Mouse (Mus musculus) heart, adult 9 months (tissue): ENCODE results near the gene Irgc1.

ENCODE experiments used
- DNase-seq, 2 experiments: peaks; one replicate each; pipeline ENCODE4 v3.0.0; 2022; ENCODE audit warnings: low spot score in 2 of 2

Gene Irgc1

DNA sequence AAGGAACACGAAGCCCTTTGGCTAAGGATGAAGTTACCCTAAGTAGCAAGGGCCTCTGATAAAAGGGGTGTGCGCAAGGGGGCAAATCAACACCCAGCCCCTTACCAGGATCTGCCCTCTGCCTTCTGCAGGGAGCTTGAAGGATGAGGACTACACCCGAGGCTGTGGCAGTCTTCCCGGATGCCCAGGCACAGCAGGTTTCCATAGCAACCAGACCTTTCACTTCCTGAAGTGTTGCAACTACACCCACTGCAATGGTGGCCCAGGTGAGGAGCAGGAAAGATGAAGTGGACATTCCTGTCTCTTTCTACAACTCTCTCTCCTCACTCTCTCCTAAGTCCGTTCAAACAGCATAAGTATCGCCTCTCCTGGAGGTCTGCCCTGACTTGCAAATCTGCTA is 20.3 kb upstream of the Irgc1 start:
- no peak for DNase-seq

DNA sequence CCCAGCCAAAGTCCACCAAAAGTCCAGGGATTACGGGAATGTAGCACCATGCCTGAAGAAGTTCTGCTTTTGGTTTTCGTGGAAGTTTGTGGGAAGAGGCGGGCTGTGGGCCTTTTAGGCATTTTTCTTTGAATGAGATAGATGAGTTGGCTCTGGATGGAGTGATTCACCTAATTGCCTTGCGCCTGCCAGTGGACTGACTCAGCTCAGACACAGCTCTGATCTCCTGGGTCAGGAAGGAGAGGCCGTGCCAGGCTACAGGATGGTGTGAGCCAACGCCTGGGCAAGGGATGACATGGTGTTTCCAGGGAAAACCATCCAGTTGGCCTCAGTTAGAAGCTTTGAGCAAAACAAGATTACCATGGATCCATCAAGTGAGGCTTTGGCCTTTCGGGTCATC is 18.3 kb upstream of the Irgc1 start:
- DNase-seq: no peak

DNA sequence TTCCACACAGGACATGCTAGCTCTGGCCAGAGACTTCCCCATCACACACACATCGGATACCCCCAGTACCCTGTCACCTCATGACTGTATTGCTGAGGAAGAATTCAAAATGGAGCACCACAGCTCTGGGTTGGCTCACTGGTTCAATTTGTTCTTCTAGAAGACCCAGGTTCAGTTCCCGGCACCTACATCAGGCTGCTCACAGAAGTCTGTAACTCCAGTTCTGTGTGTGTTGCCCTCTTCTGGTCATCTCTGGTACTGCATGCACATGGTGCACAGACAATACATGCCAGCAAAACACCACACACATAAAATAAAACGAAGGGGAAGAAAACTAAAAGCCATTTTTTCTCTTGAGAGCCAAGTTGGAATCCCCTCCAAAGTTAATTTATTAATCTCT is 17.0 kb upstream of the Irgc1 start:
- DNase-seq: no peak

DNA sequence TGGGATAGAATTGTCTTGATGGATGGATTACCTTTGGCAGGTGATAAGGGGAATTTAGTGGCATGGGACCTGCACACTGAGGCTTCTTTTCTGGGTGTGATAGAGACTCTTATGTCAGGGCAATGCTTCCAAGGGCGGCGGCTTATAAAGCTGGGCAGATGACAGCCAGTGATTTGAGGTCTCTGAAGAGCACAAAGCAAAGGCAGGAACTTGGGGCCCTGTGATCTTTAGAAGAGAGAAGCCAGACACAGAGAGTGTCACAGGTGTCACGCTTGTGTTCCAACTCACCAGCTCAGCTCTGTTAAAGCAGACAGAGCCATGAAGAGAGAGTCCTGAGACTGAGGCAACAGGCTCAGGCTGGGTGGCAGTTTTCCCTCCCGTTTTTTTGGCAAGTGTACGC is 15.8 kb upstream of the Irgc1 start:
- no peak for DNase-seq

DNA sequence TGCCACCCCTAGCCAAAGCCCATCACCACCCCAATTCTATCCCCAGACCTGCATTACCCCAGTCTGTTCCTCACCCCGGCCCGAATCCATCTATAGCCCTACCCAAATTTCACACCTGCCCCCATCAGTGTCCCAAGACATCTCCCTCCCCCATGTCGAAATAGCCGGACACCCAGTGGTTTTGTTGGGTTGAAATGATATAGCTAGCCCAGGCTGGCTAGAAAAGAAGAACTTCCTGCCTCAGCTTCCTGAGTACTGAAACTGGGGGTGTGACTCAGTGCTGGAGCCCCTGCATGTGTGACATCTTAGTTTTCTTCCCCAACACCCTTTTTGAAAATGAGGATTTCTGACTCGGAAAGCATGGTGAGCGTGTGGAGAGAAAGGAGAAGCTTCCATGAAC is 14.7 kb upstream of the Irgc1 start:
- DNase-seq: no peak

DNA sequence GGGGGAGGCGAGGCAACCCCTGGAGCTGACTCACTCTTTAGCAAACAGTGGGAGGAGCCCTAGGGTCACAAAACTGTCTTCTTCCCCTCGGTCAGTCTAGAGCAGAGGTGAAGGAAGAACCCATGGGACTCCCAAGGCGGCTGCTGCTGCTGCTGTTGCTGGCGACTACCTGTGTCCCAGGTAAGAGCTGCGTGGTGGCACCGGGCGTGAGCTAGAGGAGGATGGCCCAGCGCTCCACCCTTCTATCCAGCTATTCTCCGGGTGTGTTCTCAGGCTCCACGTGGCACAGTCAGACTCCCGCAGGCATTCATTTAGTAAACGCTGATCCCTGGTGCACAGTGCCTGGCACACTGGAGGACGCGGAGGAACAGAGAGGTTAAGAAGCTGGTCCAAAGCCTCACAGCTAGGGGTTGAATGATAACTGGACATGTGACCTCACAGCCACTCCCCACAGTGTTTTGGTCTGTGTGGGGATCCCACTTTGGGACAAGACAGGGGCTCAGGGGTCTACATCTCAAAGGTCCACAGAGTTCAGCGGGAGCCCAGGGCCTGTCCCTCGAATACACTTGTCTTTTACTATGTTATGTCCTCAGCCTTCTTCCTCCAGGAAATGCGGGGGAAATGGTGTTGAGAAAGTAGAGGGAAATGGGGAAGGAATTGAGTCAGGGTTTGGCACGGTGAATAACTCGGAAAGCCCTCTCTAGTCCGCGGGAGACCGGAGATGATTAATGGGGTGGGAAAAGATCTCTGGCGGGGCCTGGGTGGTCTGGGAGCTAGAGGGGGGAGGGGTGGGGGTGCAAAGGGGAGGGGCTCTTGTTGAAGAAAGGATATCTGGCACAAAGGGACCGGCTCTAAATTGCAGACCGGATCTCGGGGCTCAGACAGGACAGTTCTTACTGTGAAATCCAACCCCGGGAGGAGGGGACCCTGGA is 10.6 kb upstream of the Irgc1 start, which contains the start of gene Plaur:
Plaur (plus strand) TSS at position 97 of the 932 bp plus-strand sequence.
- peak; percentile 65 to 73 for DNase-seq

DNA sequence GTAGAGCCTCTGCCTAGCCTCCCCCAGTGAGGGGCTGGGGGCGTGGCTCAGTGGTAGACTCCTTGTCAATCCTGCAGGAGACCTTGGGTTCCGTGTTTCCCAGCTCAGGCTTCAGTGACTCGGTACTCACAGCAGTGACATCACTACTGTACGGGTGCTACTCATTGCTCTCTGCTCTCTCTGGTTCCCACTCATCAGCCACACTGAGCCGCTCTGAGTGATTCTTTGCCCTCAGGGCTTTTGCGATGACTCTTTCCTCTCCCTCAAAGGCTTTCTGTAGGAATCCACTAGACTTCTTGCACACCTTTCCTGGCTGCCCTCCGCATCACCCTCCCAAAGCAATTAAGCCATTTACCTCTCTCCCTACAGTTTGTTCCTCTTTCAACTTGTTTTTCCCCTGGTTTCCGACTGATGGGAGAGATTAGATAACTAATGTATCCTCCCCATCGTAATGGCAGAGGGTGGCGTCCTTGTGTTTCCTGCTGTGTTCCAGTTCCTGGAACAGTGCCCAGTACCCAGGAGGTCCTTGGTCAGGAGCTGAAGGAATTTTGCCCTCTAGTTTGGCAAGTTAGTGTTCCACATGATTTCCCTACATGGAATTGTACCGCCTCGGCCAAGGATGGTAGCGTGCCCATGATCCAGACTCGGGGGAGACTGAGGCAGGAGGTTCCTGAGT is 9.4 kb upstream of the Irgc1 start:
- DNase-seq: peak; percentile 36 to 38

DNA sequence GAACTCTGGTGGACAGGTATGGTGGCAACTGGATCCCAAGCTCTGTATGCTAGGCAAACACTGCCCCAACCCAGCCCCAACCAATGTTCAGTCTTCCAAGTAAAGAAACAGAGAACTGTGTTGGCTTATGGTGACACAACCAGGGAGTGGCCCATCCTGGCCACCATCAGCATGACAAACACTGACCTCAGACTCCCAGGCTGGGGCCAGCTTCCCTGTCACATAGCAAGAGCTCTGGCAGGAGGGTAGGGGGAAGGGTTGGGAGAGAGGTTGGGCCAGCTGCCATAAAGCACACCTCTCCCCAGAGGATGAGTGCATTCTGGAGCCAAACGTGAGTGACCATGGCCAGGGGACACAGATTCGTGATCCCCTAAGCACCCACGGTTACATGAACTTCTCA is 7.7 kb upstream of the Irgc1 start:
- peak; percentile 54 for DNase-seq

DNA sequence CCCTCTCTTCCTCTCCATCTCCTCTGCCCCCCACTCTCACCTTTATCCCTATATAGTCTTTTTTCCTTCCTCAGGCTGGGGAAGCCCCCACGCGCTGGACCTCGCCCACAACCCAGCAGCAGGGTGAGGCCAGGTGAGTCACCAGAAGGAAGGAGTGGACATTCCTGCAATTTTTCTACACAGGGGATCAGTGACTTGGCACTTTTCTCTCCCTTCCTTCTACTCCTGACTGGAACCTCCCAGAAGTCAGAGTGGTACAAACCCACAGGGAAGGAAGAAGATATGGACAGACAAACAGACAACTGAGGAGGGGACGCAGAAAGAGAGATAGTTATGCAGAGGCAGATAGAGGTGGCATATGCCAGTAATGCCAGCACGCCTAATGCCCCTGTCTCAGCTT is 7.3 kb upstream of the Irgc1 start:
- no peak for DNase-seq

DNA sequence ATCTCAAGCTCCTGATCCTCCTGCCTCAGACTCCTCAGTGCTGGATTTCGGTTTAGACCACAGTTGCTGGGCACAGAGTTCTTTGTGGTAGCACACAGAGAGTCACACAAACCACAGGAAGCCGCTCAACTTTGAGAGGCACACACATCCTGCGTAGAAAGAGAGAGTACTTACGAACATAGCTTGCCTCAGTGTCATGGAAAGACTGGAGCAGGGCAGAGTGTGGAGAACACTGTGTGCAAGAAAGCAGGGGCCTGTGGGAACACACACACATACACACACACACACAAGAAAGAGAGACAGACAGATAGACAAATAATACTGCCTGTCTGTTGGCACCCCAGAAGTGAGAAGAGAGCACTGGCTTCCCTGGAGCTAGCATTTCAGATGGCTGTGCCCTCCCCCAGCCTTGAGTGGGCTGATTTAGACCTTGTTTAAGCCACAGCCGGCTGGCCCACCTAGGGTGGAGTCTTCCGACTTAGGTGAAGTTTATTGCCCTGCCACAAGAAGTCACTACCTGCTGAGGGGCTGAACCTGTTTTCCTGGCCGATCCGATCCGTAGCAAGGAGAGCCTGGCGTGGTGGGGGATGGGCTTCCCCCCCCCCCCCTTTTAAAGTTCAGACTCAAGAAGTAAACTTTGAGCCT is 5.8 kb upstream of the Irgc1 start:
- DNase-seq: peak in 1 of 2 experiments; percentile 33

DNA sequence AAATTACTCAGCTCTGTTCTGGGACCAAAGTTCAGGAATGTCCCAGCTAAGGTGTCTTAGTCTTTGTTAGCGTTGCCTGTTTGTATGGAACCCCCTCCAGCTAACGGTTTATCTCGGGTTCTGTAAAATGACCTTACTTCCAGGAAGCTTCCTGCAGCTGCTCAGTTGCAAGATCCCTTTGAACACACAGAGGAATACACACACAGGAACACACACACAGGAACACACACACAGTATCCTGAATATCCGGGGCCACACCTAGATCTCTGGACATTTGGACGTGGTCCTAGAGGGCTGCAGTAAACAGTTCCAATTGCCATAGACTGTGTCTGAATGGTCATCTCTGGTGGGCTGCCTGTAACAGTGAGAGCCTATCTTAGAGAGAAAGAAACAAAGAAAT is 3.6 kb upstream of the Irgc1 start:
- DNase-seq: peak; percentile 50 to 77

DNA sequence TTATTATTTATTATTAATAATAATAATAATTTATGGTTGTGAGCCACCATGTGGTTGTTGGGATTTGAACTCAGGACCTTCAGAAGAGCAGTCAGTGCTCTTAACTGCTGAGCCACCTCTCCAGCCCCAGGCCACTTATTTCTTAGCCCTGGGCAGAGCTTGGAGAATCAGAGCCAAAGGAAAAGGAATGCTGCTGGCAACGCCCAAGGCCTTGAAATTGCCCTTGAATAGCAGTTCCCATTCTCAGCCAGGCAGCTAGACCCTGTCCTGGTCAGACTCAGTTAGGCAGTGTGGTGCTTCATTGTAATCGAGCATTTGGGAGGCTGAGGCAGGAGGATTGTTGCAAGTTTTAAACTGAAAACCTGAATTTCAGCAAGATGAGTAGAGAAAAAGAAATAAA is 2.1 kb upstream of the Irgc1 start:
- no peak for DNase-seq

DNA sequence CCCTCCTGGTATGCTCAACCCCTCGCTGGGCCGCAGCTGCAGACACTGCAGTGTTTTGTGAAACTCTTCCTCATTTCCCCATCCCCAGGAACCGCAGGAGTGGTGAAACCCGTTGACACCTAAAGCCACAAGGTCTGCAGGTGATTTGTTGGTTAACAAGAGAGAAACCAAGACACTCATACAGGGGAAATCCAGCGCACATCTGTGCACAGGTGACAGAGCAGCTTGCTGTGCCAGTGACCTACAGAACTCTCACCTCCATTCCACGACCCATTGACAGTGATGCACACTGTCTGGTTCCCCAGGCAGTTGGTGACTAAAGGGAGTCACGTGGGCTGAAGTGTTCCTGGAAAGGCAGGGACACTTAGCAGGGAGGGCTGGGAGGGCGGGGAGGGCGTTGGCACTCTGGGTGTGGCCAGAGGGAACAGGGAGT is 1.5 kb downstream of the Irgc1 start:
- DNase-seq: no peak

DNA sequence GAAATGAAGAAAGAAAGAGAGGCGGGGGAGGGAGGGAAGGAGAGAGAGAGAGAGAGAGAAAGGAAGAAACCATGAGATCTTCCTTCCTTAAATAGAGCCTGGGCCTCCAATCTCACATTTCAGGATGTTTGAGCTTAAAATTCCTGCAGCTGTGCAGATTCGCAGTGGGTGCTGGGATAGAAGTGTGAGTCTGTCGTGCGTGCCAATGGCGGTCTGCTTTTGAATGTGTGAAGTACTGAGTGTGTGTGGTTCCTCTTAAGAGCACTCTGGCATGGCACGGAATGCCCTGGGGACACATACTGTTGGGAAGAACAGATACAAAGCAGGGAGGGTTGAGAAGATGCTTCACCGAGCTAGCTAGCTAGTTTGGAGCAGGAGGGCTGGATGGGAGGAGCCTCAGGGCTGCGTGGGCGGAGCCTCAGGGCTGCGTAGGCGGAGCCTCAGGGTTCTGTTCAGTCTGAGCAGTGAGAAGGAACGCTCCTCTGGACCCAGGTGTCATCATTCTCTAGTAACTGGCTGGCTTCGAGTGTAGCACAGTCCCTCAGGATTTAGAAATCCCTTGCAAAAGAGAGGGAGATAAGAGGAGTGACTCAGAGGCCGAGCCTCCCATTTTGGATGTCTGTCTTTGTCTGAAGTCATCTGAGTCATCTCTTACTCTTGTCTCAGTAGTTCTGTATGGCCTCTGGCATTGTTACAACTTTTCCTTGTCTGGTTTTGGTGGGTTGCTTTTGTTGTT is 3.1 kb downstream of the Irgc1 start:
- no peak for DNase-seq

DNA sequence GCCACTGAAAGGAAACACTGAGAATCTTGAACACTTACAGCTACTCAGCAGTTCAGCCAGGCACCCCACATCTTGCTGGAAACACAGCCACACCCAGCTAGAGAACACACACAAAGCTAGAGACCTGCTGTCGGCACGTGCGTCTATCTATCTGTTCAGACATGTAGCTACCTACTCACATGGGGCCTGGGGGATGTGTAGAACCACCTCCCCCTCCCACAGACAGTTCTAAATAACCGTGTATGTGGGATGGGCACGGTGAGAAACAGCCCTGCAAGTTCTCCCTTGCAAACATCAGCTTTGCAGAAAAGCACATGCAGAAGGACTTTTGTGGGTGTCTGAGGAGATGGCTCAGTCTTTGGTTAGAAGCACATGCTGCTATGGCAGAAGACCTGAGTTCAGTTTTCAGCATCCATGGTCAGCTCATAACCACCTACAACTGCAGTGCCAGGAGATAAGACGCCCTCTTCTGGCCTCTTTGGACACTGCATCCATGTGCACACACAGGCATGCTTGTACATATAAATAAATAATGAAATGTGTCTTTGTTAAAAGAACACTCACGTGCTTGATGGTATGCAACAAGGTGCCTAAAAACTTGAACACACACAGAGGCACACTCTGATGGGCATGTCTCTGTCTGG is 5.3 kb downstream of the Irgc1 start:
- DNase-seq: no peak

DNA sequence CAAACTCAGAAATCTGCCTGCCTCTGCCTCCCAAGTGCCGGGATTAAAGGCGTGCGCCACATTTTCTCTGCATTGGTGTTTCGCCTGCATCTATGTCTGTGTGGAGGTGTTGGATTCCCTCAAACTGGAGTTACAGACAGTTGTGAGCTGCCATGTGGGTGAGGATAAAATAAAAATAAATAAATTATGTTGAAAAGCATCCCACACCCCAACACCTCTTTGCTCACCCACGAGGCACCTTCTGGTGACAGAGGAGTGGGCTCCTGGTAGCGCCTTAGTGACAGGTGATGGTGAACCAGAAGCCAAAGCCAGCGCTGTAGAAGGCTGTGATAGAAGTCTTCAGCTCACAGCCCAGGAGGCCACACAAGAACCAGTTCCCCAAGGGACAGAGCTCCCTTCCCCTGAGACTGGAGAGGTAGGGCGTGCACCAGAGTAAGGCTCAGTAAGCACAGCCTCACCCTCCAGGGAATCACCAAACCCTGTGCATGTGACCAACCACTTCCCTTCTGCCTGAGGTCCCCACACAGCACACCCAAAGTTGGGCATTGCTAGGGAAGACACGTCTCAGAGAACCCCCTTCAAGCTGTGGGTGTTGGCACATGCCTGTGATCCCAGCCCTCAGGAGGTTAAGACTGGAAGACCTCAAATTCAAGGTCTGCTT is 6.7 kb downstream of the Irgc1 start:
- peak in 1 of 2 experiments; percentile 25 for DNase-seq

DNA sequence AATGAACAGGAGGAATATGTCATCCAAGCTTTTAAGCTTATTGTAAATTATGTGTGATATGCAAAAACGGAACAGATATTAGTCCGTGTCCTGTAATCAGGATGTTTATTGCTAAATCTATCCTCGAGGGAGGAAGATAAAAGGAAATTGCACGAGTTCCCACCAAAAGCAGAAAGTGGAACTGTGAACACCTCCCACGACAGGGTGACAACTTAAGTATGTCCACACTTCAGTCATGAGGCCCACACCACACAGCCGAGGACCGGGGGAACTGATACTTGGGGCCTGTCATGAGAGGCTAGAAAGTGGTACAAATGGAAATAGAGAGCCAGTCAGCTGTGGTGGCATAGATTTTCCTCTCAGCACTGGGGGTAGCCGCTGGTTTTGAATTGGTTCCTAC is 9.8 kb downstream of the Irgc1 start:
- no peak for DNase-seq

DNA sequence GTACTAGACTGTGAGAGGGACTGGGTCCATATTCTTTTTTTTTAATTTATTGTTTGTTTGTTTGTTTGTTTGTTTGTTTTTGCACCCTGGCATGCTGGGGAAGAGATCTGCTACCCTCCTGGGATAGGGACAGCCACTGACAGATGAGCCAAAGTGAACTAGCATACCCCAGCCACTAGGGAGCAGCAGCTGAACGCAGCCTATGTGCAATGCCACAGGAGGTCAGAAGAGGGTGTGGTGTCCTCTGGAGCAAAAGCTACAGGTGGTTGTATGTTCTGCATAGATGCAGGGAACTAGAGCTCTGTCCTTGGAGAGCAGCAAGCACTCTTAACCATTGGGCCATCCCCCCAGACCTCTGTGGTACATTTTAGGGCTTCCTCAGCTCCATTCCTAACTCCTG is 10.3 kb downstream of the Irgc1 start:
- DNase-seq: peak; percentile 55 to 57

DNA sequence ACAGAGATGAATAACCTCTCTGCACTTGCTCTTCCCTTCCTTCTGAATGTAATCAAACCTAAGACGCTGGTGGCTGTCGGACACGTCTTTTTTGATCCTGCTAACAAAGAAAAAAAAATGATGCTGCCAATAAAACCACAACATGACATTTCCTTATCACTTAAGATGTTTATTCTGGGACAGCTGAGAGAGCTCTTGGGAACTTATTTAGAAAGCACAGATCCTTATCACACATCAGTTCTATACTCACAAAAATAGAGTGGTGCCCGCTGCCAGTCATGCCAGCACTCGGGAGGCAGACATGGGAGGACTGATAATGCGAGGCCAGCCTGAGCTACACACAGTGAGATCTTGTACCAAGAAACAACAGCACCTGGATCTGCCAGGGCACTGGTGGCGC is 12.2 kb downstream of the Irgc1 start:
- no peak for DNase-seq

DNA sequence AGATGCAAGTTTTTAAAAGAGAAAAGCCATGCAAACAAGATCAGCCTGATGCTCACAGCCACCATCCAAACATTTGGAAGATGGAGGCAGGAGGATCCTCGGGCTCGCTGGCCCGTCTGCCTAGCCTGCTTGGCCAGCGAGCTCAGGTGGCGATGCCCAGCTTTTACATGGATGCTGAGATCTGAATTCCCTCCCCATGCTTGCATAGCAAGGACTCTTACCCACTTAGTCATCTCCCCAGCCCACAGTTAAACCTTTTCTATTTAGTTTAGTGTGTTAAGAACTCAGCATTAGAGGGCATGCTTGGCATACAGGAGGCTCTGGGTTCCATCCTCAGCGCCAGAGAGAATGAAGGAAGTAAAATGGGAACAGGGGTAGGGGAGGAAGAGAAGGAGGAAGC is 12.9 kb downstream of the Irgc1 start:
- no peak for DNase-seq

DNA sequence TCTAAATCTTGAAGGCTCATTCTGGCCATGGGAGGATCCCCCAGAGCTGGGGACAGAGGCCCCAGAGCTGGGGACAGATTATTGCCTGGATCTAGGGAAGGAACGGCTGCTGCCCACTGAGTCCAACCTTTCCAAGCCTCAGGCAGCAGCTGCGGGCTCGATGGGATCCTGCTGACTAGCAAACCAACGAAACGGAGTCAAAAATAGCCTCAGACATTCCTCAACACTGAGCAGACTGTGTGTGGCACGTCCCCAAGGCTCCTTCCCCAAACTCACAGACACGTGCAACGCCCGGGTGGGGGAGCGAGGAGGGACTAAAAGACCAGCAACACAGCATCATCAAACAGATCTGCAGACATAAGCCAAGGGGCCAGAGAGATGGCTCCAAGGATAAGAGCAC is 14.1 kb downstream of the Irgc1 start:
- DNase-seq: no peak
